Mouse (Mus musculus): ENCODE data around the gene Ulk4. TPM values are rescaled to one million over a fixed set of nuclear protein-coding genes. Genes with fewer than 3 reads are reported as not detected.

Gene Ulk4
- 37.9 and 39.3 TPM in 2 replicates for polyA plus RNA-seq (2015; fragmentation: Nextera tagmentation; extraction: Ambion mirVana)

DNA sequence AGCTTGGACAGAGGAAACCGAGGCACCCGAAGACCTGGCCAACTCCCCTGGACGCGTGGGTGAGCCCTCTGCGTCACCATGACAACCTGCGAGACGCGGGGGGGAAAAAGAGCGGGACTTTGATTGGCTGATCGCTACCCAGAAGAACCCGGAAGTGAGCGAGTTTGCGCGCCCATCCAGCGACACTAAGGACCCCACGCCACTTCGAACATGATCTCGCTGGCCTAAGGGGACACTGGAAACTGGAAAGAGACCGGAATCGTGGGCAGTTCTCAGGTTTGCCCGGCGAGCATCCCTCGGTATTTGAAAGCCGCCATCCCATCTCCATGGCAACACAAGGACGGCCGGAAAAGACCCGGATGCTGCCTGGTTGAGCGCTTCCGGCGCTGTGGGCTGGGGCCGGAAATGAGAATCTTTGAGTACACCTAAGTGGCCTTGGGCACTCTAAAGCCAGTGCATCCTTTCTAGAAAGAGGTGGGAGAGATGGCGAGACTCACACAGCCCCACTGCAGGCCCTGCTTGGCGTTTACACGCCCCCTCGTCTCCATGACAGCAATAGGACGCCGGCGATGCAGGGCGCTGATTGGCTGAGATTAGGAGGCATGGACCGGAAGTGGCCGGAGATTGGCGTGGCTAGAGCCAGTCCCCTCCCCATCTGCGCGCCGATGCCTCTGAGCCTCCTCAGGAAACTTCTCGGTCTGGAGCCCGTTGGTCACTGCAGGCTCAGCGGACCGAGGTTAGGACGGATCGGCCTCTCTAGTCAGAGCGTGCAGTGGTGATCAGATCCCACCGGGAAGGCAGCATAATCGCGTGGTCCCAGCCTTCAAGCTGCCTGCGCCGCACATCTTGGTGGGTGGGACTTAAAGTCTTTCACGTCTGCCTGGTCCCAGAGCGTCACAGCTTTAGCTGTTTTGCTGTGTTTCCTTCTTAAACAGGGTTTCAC lies at the start of gene Ulk4:
Ulk4 (minus strand) TSS at position 80 of the 943 bp plus-strand sequence.

DNA sequence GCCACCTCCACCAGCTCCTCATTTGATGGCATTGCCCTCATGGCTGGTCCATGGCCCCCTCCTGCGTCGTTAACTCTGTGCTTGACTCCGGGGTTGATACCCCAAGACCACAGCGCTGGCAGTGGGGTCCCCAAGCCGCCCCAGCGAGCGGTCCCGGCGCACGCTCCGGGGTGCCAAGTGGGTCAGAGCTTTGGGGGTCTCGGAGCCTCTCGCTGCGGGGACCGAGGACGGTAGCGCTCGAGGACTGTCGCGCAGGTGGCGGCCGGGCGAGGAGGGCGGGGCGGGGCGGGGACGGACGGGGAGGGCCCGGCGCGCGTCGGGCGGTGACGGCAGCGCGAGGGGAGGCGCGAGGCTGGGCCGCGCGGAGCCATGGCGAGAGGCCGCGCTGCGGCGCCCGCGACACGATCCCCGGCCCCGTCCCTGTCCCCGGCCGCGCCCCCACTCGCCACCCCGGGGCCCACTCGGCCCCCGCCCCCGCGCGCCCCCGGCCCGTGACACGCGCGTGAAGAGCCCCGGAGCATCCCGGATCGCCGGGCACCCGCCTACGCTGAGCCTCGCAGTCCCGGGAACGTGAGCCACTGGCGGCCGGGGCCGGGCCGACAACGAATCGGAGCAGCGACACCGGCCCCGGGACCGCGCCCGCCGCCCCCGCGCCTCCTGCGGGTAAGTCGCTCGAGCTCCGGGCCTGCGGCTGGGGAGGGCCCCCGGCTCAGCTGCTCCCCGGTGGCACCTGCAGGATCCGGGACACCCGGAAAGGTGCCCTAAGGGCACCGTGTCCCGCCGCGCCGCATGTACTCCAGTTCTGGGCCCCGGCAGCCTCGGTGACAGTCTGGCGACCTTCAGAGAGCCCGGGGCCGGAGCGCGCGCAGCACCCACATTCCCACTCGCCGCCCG lies 20.4 kb upstream of the Ulk4 start, which contains the start of gene Trak1:
Trak1 (plus strand) TSS at position 332 of the 894 bp plus-strand sequence.

GRCm38 (mm10) chr9:120929081-120929480 lies 347.9 kb downstream of the Ulk4 start, which contains the start of gene Ctnnb1:
Ctnnb1 (plus strand) TSS chr9:120929216.

Other genes starting within 250 kb of the Ulk4 start
- 6.7 and 8.1 TPM in 2 replicates for gene Trak1, start 20.3 kb upstream of the Ulk4 start, polyA plus RNA-seq (2015; fragmentation: Nextera tagmentation; extraction: Ambion mirVana)
- gene Cck, start 218.5 kb upstream of the Ulk4 start, polyA plus RNA-seq (2015; fragmentation: Nextera tagmentation; extraction: Ambion mirVana), result not detected in 2 replicates